In genomic region chr9:43769228-43769627, GRCm38 (mm10) we compare ENCODE assay signal across 26 mouse cellular contexts. TPM values are rescaled to one million over a fixed set of nuclear protein-coding genes. Genes with fewer than 3 reads are reported as not detected.
DNase-seq lines count a peak whose midpoint lies in the region; ATAC-seq lines count a peak whose summit lies in the region.
"Had no signal": no experiment of that assay in that cellular context is flagged by ENCODE, and none has a peak within 500 bp of the region (broad histone marks: within the 10 kb centered on the region; RNA-seq: fewer than 3 reads in every experiment).

No protein-coding gene starts in this region.

- no peaks in the 10 kb centered on the region for H3K9me3 ChIP-seq in hindbrain, embryonic 10.5 days
- no peaks in the 10 kb centered on the region for H3K9me3 ChIP-seq in hindbrain, embryonic 14.5 days (ENCODE audit: control insufficient read depth, low read length)
- no peaks in the 10 kb centered on the region for H3K9me3 ChIP-seq in neural tube, embryonic 12.5 days
- H3K9me3 ChIP-seq in forebrain, embryonic 15.5 days, result no peaks in the 10 kb centered on the region
- H3K9me3 ChIP-seq in midbrain, embryonic 13.5 days, result no peaks in the 10 kb centered on the region
- H3K9me3 ChIP-seq: heart, embryonic 12.5 days; hindbrain, embryonic 15.5 days; liver, embryonic 12.5 days had no signal

- H3K27me3 ChIP-seq in hindbrain, embryonic 10.5 days (ENCODE audit: insufficient read depth, poor library complexity, severe bottlenecking), result no peaks in the 10 kb centered on the region
- H3K27me3 ChIP-seq in hindbrain, embryonic 14.5 days (ENCODE audit: control insufficient read depth, insufficient read depth, low read length), result no peaks in the 10 kb centered on the region
- H3K27me3 ChIP-seq in neural tube, embryonic 12.5 days (replicated peaks), result no peaks in the 10 kb centered on the region
- H3K27me3 ChIP-seq in forebrain, embryonic 15.5 days, result no peaks in the 10 kb centered on the region
- H3K27me3 ChIP-seq in midbrain, embryonic 13.5 days, result no peaks in the 10 kb centered on the region
- H3K27me3 ChIP-seq: heart, embryonic 12.5 days; hindbrain, embryonic 15.5 days; liver, embryonic 12.5 days had no signal

- peak overlapping the region; percentile 66 for H3K27ac ChIP-seq in hindbrain, embryonic 10.5 days
- no peak overlapping the region for H3K27ac ChIP-seq in hindbrain, embryonic 14.5 days
- no peak overlapping the region for H3K27ac ChIP-seq in neural tube, embryonic 12.5 days
- H3K27ac ChIP-seq in forebrain, embryonic 15.5 days (replicated peaks), result 0 out of 2 replicates have a peak overlapping the region, but pooled peaks have one; percentile 0
- peak overlapping the region; percentile 14 for H3K27ac ChIP-seq in midbrain, embryonic 13.5 days
- H3K27ac ChIP-seq: heart, adult 2 months; hindbrain, embryonic 15.5 days; kidney, postnatal 0 days; liver, embryonic 12.5 days had no signal

- H3K4me3 ChIP-seq in hindbrain, embryonic 10.5 days, result no peak overlapping the region
- H3K4me3 ChIP-seq in hindbrain, embryonic 14.5 days (replicated peaks; ENCODE audit: low read length), result no peak overlapping the region
- no peak overlapping the region for H3K4me3 ChIP-seq in neural tube, embryonic 12.5 days
- H3K4me3 ChIP-seq in forebrain, embryonic 15.5 days, result no peak overlapping the region
- H3K4me3 ChIP-seq in midbrain, embryonic 13.5 days (replicated peaks), result no peak overlapping the region
- H3K4me3 ChIP-seq: heart, adult 2 months; heart, embryonic 12.5 days; hindbrain, embryonic 15.5 days; liver, embryonic 12.5 days had no signal

- no peak for ATAC-seq in hindbrain, embryonic 14.5 days (ENCODE audit: low FRiP score)
- ATAC-seq in neural tube, embryonic 12.5 days (ENCODE audit: low FRiP score, low read depth), result peak; percentile 51
- no peak for ATAC-seq in forebrain, embryonic 15.5 days (replicated peaks)
- no peak for ATAC-seq in midbrain, embryonic 13.5 days
- ATAC-seq: activated CD4-positive, CD25-positive, alpha-beta regulatory T cell, adult 4 months; intestine, embryonic 16.5 days; liver, embryonic 12.5 days; liver, postnatal 0 days had no signal

- WGBS in hindbrain, embryonic 10.5 days, result 75% methylated on average over 7 of the region's 7 CpGs
- 61% methylated on average over 7 of the region's 7 CpGs for WGBS in hindbrain, embryonic 14.5 days
- 51% methylated on average over 7 of the region's 7 CpGs for WGBS in neural tube, embryonic 12.5 days
- 75% methylated on average over 7 of the region's 7 CpGs for WGBS in forebrain, embryonic 15.5 days
- WGBS in midbrain, embryonic 13.5 days, result 72% methylated on average over 7 of the region's 7 CpGs

- no peak overlapping the region for H3K9ac ChIP-seq in hindbrain, embryonic 14.5 days
- no peak overlapping the region for H3K9ac ChIP-seq in neural tube, embryonic 12.5 days
- no peak overlapping the region for H3K9ac ChIP-seq in forebrain, embryonic 15.5 days (replicated peaks)
- no peak overlapping the region for H3K9ac ChIP-seq in midbrain, embryonic 13.5 days (replicated peaks)
- H3K9ac ChIP-seq: heart, embryonic 12.5 days; hindbrain, embryonic 15.5 days; liver, embryonic 12.5 days; liver, postnatal 0 days had no signal

- no peaks in the 10 kb centered on the region for H3K36me3 ChIP-seq in hindbrain, embryonic 10.5 days
- H3K36me3 ChIP-seq in hindbrain, embryonic 14.5 days (replicated peaks; ENCODE audit: control insufficient read depth, insufficient read depth), result no peaks in the 10 kb centered on the region
- no peaks in the 10 kb centered on the region for H3K36me3 ChIP-seq in neural tube, embryonic 12.5 days
- H3K36me3 ChIP-seq in forebrain, embryonic 15.5 days, result no peaks in the 10 kb centered on the region
- H3K36me3 ChIP-seq in midbrain, embryonic 13.5 days, result no peaks in the 10 kb centered on the region
- H3K36me3 ChIP-seq: heart, embryonic 12.5 days; hindbrain, embryonic 15.5 days; liver, embryonic 12.5 days had no signal

- H3K4me2 ChIP-seq in hindbrain, embryonic 14.5 days (replicated peaks), result no peak overlapping the region
- peak overlapping the region; percentile 36; the same call in 1 of the 2 replicates for H3K4me2 ChIP-seq in neural tube, embryonic 12.5 days (replicated peaks)
- no peak overlapping the region for H3K4me2 ChIP-seq in forebrain, embryonic 15.5 days (replicated peaks)
- no peak overlapping the region for H3K4me2 ChIP-seq in midbrain, embryonic 13.5 days (replicated peaks)
- H3K4me2 ChIP-seq: heart, embryonic 12.5 days; hindbrain, embryonic 15.5 days; liver, embryonic 12.5 days had no signal

- peaks cover 86% of the 10 kb centered on the region for H3K4me1 ChIP-seq in hindbrain, embryonic 10.5 days (replicated peaks)
- peaks cover 43% of the 10 kb centered on the region for H3K4me1 ChIP-seq in hindbrain, embryonic 14.5 days (replicated peaks; ENCODE audit: control insufficient read depth, insufficient read depth, low read length)
- H3K4me1 ChIP-seq in neural tube, embryonic 12.5 days, result peaks cover 76% of the 10 kb centered on the region
- H3K4me1 ChIP-seq in forebrain, embryonic 15.5 days, result peaks cover 30% of the 10 kb centered on the region
- H3K4me1 ChIP-seq in midbrain, embryonic 13.5 days (replicated peaks), result peaks cover 76% of the 10 kb centered on the region

- no peak for DNase-seq in hindbrain, embryonic 10.5 days (ENCODE audit: low spot score)
- DNase-seq in hindbrain, embryonic 14.5 days (ENCODE audit: low spot score), result no peak
- no peak for DNase-seq in neural tube, embryonic 10.5 days (ENCODE audit: extremely low spot score, low spot score)
- DNase-seq in testis, postnatal 14 days (ENCODE audit: low spot score), result no peak
- DNase-seq in spleen, postnatal 14 days (ENCODE audit: low spot score in 2 of 2), result no peak
- DNase-seq: adrenal gland, adult 8-10 months; B cell, adult 2 months; cerebellum, adult 2 months; cerebellum, postnatal 14 days; heart, adult 2 months; kidney, adult 8-10 months; kidney, postnatal 4 days; layer of hippocampus, postnatal 36 days; liver, postnatal 0 days; lung, postnatal 36 days; right cerebral cortex, postnatal 4 days; thymus, postnatal 14 days had no signal

RNA-seq across cellular contexts. Expression of gene Nectin1, which starts 25.4 kb away (rescaled TPM):
- 6.6 and 7.2 TPM in 2 replicates for polyA plus RNA-seq in hindbrain, embryonic 10.5 days (2016; fragmentation: Nextera tagmentation; extraction: Ambion mirVana)
- 18.0 and 18.9 TPM in 2 replicates for polyA plus RNA-seq in hindbrain, embryonic 14.5 days (2014; fragmentation: Nextera tagmentation; extraction: Ambion mirVana)
- 15.2 and 15.5 TPM in 2 replicates for polyA plus RNA-seq in neural tube, embryonic 12.5 days (2016; fragmentation: Nextera tagmentation; extraction: Ambion mirVana)
- polyA plus RNA-seq in forebrain, embryonic 15.5 days (2015; fragmentation: Nextera tagmentation; extraction: Ambion mirVana), result 10.1 and 10.2 TPM in 2 replicates
- 10.8 and 11.0 TPM in 2 replicates for polyA plus RNA-seq in midbrain, embryonic 13.5 days (2015; fragmentation: Nextera tagmentation; extraction: Ambion mirVana)

Comparison
In these comparisons a context has a peak if more than half of its experiments do, and no peak if none do; other contexts are left out.
1. H3K27ac ChIP-seq: peak in hindbrain, embryonic 10.5 days (single experiment), forebrain, embryonic 15.5 days (single experiment) and midbrain, embryonic 13.5 days (single experiment); none in hindbrain, embryonic 14.5 days (single experiment) and neural tube, embryonic 12.5 days (single experiment).